Mouse (Mus musculus) hematopoietic stem cell, adult 5-6 weeks (primary cell): ENCODE measurements around the gene Nup210l. TPM values are rescaled to one million over a fixed set of nuclear protein-coding genes. Genes with fewer than 3 reads are reported as not detected.

Experiments
- ATAC-seq, 2 experiments: fragments of 125-278 bp in 1 of 2; replicated peaks in 1 of 2; 2 replicates each; pipeline ENCODE4 v1.8.0; 2016 to 2017; ENCODE audit warnings: inconsistent platforms in 2 of 2, mild to moderate bottlenecking in 2 of 2, moderate number of reproducible peaks in 2 of 2, low read depth in 1 of 2, moderate TSS enrichment in 1 of 2; ENCODE audit not compliant: low FRiP score in 2 of 2, poor library complexity in 2 of 2, severe bottlenecking in 2 of 2, insufficient read depth in 1 of 2, low TSS enrichment in 1 of 2
- total RNA-seq: library from RNA; stranded (forward); fragments of 172-1452, 232-1000 nt; gene quantifications from 2 replicates; pipeline ENCODE4 v1.2.3, GENCODE M21; 2017

Nup210l gene
- total RNA-seq, 1 experiment from 2014 or later, result 0.45 TPM

- no peak for ATAC-seq
Observed at GRCm38 (mm10) chr3:90256731-90257530, 153.0 kb downstream of the Nup210l start.

DNA sequence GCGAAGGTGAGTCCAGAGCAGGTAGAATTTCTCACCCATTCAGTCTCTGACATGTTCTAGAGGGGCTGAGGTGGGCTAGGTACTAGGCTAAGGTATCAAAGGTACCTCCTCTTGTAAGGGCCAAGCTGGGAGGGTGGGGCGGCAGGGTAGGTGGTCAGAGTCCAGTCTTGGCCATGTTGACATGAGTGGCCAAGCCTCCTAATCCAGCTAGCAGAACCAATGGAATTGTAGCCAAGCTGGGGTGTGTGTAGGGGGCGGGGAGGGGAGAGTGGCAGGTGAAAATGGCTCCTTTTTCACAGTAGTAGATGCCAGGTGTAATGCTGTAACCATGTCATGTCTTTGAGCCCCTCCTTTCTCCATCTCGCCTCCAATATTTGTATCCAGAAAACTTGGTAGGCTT lies 154.6 kb downstream of the Nup210l start:
- ATAC-seq, result no peak

Other genes starting within 250 kb of the Nup210l start
- 9.6 and 11.1 TPM in 2 replicates for gene Il6ra, start 190.9 kb upstream of the Nup210l start, total RNA-seq
- 52.4 and 76.5 TPM in 2 replicates for gene Atp8b2, start 140.6 kb upstream of the Nup210l start, total RNA-seq
- gene Hax1, start 105.4 kb upstream of the Nup210l start, total RNA-seq, result 72.0 and 75.5 TPM in 2 replicates
- gene 4933434E20Rik, start 52.5 kb upstream of the Nup210l start, total RNA-seq, result 51.5 and 53.0 TPM in 2 replicates
- 196 and 198 TPM in 2 replicates for gene Ubap2l, start 51.5 kb upstream of the Nup210l start, total RNA-seq
- gene Tpm3, start 31.5 kb upstream of the Nup210l start, total RNA-seq, result 892 and 993 TPM in 2 replicates
- 5,346 and 7,603 TPM in 2 replicates for gene Rps27, start 109.5 kb downstream of the Nup210l start, total RNA-seq
- gene Rab13, start 109.6 kb downstream of the Nup210l start, total RNA-seq, result 3.8 and 5.8 TPM in 2 replicates
- gene Jtb, start 127.5 kb downstream of the Nup210l start, total RNA-seq, result 45.2 and 54.4 TPM in 2 replicates
- not detected in 2 replicates for gene Creb3l4, start 139.4 kb downstream of the Nup210l start, total RNA-seq
- gene Slc39a1, start 144.0 kb downstream of the Nup210l start, total RNA-seq, result 48.2 and 61.7 TPM in 2 replicates
- gene Crtc2, start 150.0 kb downstream of the Nup210l start, total RNA-seq, result 15.1 and 18.8 TPM in 2 replicates
- gene Dennd4b, start 161.1 kb downstream of the Nup210l start, total RNA-seq, result 15.7 and 19.6 TPM in 2 replicates
- gene Gatad2b, start 189.0 kb downstream of the Nup210l start, total RNA-seq, result 33.5 and 34.1 TPM in 2 replicates